Comparison of ENCODE assay signal across 23 mouse cellular contexts in the genomic region with DNA sequence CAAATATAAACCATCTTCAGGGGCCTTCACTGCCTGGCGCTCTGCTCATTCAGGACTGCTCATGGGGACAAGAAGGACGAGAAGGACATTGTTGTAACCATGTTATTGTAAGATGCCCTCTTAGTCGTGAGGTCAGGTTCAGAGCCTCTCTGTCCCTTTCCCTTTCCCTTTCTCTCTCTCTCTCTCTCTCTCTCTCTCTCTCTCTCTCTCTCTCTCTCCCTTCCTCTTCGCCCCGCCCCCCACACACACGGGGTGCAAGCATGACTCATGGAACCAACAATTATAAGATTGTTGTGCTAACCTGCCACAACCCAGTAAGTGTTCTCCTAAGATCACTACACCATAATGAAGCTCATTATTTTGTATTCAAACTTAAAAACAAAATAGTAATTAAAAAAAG. TPM values are rescaled to one million over a fixed set of nuclear protein-coding genes. Genes with fewer than 3 reads are reported as not detected.
DNase-seq lines count a peak whose midpoint lies in the region; ATAC-seq and TF ChIP-seq lines count a peak whose summit lies in the region.
"Had no signal": no experiment of that assay in that cellular context is flagged by ENCODE, and none has a peak within 500 bp of the region (broad histone marks: within the 10 kb centered on the region; RNA-seq: fewer than 3 reads in every experiment).

No protein-coding gene starts in this region.

- no peak for DNase-seq in heart, adult 11 months
- no peak for DNase-seq in kidney, adult 2 months
- no peak for DNase-seq in kidney, postnatal 10 days
- peak; percentile 14 for DNase-seq in 3134 (ENCODE audit: extremely low read depth, insufficient read length, low spot score)
- DNase-seq in NIH3T3 (ENCODE audit: low read depth) = peak; percentile 35
- DNase-seq in liver, embryonic 11.5 days (ENCODE audit: low spot score) = no peak
- DNase-seq: adrenal gland, postnatal 25 days; B cell, adult 2 months; cerebellum, adult 11-12 months; cerebellum, postnatal 14 days; embryo, embryonic 11 days; heart, postnatal 36 days; lung, embryonic 14.5 days; lung, postnatal 4 days; thymus, postnatal 4 days had no signal

- no peaks in the 10 kb centered on the region for H3K36me3 ChIP-seq in heart, embryonic 12.5 days
- no peaks in the 10 kb centered on the region for H3K36me3 ChIP-seq in kidney, adult 2 months (ENCODE audit: control insufficient read depth, insufficient read depth, low read length)
- no peaks in the 10 kb centered on the region for H3K36me3 ChIP-seq in liver, embryonic 11.5 days (ENCODE audit: control insufficient read depth, insufficient read depth, low read length)
- H3K36me3 ChIP-seq: intestine, embryonic 15.5 days; midbrain, embryonic 13.5 days; neural tube, embryonic 13.5 days had no signal

- WGBS in heart, embryonic 12.5 days = 35% methylated on average over 6 of the region's 6 CpGs
- WGBS in kidney, adult 2 months = 32% methylated on average over 6 of the region's 6 CpGs
- 52% methylated on average over 6 of the region's 6 CpGs for WGBS in liver, embryonic 11.5 days

- peak overlapping the region; percentile 2; the same call in 1 of the 2 replicates for H3K27ac ChIP-seq in heart, embryonic 12.5 days (ENCODE audit: poor library complexity, severe bottlenecking)
- H3K27ac ChIP-seq in kidney, adult 2 months (ENCODE audit: insufficient read depth, low read depth, low read length) = peak overlapping the region; percentile 80
- H3K27ac ChIP-seq in liver, embryonic 11.5 days (ENCODE audit: low read depth, low read length) = no peak overlapping the region
- H3K27ac ChIP-seq: hindbrain, embryonic 14.5 days; intestine, embryonic 15.5 days; liver, embryonic 12.5 days; midbrain, embryonic 13.5 days; neural tube, embryonic 13.5 days had no signal

- no peak overlapping the region for H3K4me2 ChIP-seq in heart, embryonic 12.5 days
- no peak overlapping the region for H3K4me2 ChIP-seq in liver, embryonic 11.5 days
- H3K4me2 ChIP-seq: hindbrain, embryonic 14.5 days; intestine, embryonic 15.5 days; liver, embryonic 12.5 days; lung, embryonic 14.5 days; midbrain, embryonic 13.5 days; neural tube, embryonic 13.5 days had no signal

- H3K9ac ChIP-seq in heart, embryonic 12.5 days = no peak overlapping the region
- H3K9ac ChIP-seq in liver, embryonic 11.5 days (ENCODE audit: low read depth, low read length) = no peak overlapping the region
- H3K9ac ChIP-seq: hindbrain, embryonic 14.5 days; intestine, embryonic 15.5 days; liver, embryonic 12.5 days; lung, embryonic 14.5 days; midbrain, embryonic 13.5 days; neural tube, embryonic 13.5 days had no signal

- no peak for TF ChIP-seq CTCF in kidney, adult 2 months (conservative IDR thresholded peaks at IDR 0.05; ENCODE audit: insufficient read depth, insufficient read length, low read depth, low read length)

- H3K9me3 ChIP-seq in heart, embryonic 12.5 days (replicated peaks) = no peaks in the 10 kb centered on the region
- H3K9me3 ChIP-seq in liver, embryonic 11.5 days (ENCODE audit: control insufficient read depth, low read length) = no peaks in the 10 kb centered on the region
- H3K9me3 ChIP-seq: intestine, embryonic 15.5 days; liver, embryonic 12.5 days; midbrain, embryonic 13.5 days; neural tube, embryonic 13.5 days had no signal

- peaks cover 11% of the 10 kb centered on the region for H3K4me1 ChIP-seq in heart, embryonic 12.5 days (replicated peaks)
- H3K4me1 ChIP-seq in kidney, adult 2 months (ENCODE audit: control insufficient read depth, insufficient read depth, low read length) = peaks cover 11% of the 10 kb centered on the region; the same call in 1 of the 2 replicates
- no peaks in the 10 kb centered on the region for H3K4me1 ChIP-seq in liver, embryonic 11.5 days (replicated peaks; ENCODE audit: control insufficient read depth, insufficient read depth, low read length)
- H3K4me1 ChIP-seq: intestine, embryonic 15.5 days; midbrain, embryonic 13.5 days had no signal

- TF ChIP-seq POLR2A in kidney, adult 2 months (IDR thresholded peaks at IDR 0.05; ENCODE audit: low read depth, low read length) = no peak

- ATAC-seq in heart, embryonic 12.5 days (ENCODE audit: insufficient number of reproducible peaks, low FRiP score) = peak; percentile 45; the same call in 1 of the 2 replicates
- no peak for ATAC-seq in liver, embryonic 11.5 days (replicated peaks; ENCODE audit: low FRiP score)
- ATAC-seq in erythroblast, adult 5-6 weeks (replicated peaks; ENCODE audit: low FRiP score, poor library complexity, severe bottlenecking) = no peak
- ATAC-seq: activated CD4-positive, CD25-positive, alpha-beta regulatory T cell, adult 4 months; intestine, embryonic 15.5 days; liver, embryonic 12.5 days; midbrain, embryonic 13.5 days had no signal

- no peak overlapping the region for H3K4me3 ChIP-seq in heart, embryonic 12.5 days
- H3K4me3 ChIP-seq in kidney, adult 2 months (ENCODE audit: insufficient read depth, low read depth, low read length) = no peak overlapping the region
- no peak overlapping the region for H3K4me3 ChIP-seq in liver, embryonic 11.5 days (ENCODE audit: low read depth, low read length)
- H3K4me3 ChIP-seq: intestine, embryonic 15.5 days; liver, embryonic 12.5 days; midbrain, embryonic 13.5 days; neural tube, embryonic 13.5 days had no signal

- H3K27me3 ChIP-seq in heart, embryonic 12.5 days (replicated peaks) = no peaks in the 10 kb centered on the region
- no peaks in the 10 kb centered on the region for H3K27me3 ChIP-seq in kidney, adult 2 months (replicated peaks; ENCODE audit: control insufficient read depth, insufficient read depth, low read length)
- no peaks in the 10 kb centered on the region for H3K27me3 ChIP-seq in liver, embryonic 11.5 days (replicated peaks; ENCODE audit: control insufficient read depth, insufficient read depth, low read length)
- H3K27me3 ChIP-seq: intestine, embryonic 15.5 days; liver, embryonic 12.5 days; midbrain, embryonic 13.5 days; neural tube, embryonic 13.5 days had no signal

RNA-seq across cellular contexts. Expression of a gene that starts 29.6 kb away (rescaled TPM):
- polyA plus RNA-seq in heart, embryonic 12.5 days (2016; fragmentation: Nextera tagmentation; extraction: Ambion mirVana) = 1.5 and 1.6 TPM in 2 replicates
- 10.5 and 11.0 TPM in 2 replicates for polyA plus RNA-seq in kidney, adult 2 months (2012; rRNA removed)
- 8.5 and 9.4 TPM in 2 replicates for polyA plus RNA-seq in liver, embryonic 11.5 days (2014; fragmentation: Nextera tagmentation; extraction: Ambion mirVana)
- total RNA-seq in erythroblast, adult 5-6 weeks (2015; ENCODE audit: low replicate concordance) = not detected in 2 replicates
- total RNA-seq in erythroblast, adult 5-6 weeks (2017; ENCODE audit: low replicate concordance) = 1.4 TPM in 1 of 2 replicates, not detected in the other

RNA-seq across cellular contexts. Expression of a gene that starts 34.6 kb away (rescaled TPM):
- 3.6 and 4.4 TPM in 2 replicates for polyA plus RNA-seq in heart, embryonic 12.5 days (2016; fragmentation: Nextera tagmentation; extraction: Ambion mirVana)
- polyA plus RNA-seq in kidney, adult 2 months (2012; rRNA removed) = 11.5 and 13.0 TPM in 2 replicates
- 9.1 and 9.5 TPM in 2 replicates for polyA plus RNA-seq in liver, embryonic 11.5 days (2014; fragmentation: Nextera tagmentation; extraction: Ambion mirVana)
- 0.63 TPM in 1 of 2 replicates, not detected in the other for total RNA-seq in erythroblast, adult 5-6 weeks (2015; ENCODE audit: low replicate concordance)
- total RNA-seq in erythroblast, adult 5-6 weeks (2017; ENCODE audit: low replicate concordance) = 0.26 TPM in 1 of 2 replicates, not detected in the other

Comparison
In these comparisons a context has a peak if more than half of its experiments do, and no peak if none do; other contexts are left out.
1. DNase-seq: peak in 3134 (single experiment) and NIH3T3 (single experiment); none in heart, adult 11 months (single experiment), kidney, adult 2 months (single experiment), kidney, postnatal 10 days (single experiment) and liver, embryonic 11.5 days (single experiment).